Mouse (Mus musculus) megakaryocyte, embryonic 14.5 days (primary cell): ENCODE measurements around the gene Lig1.

Source experiments
- FLI1 ChIP-seq: IDR thresholded peaks from 2 replicates; pipeline ENCODE4 v1.6.1; 2012; ENCODE audit warnings: low read length, inconsistent platforms, mixed read lengths
- GATA1 ChIP-seq: IDR thresholded peaks from 3 replicates; pipeline ENCODE4 v1.6.1; 2012; ENCODE audit warnings: mixed read lengths, low read length, inconsistent platforms, borderline replicate concordance

GRCm38 (mm10) chr7:13293878-13294855, 17.1 kb downstream of the Lig1 start:
- TF ChIP-seq GATA1 (no peak), FLI1 (no peak)
